Mouse (Mus musculus): ENCODE measurements around the gene Vmo1. TPM values are rescaled to one million over a fixed set of nuclear protein-coding genes. Genes with fewer than 3 reads are reported as not detected.

The Vmo1 gene
- total and polyA plus RNA-seq, 3 experiments: not detected

- TF ChIP-seq UBTF (IDR thresholded peaks at IDR 0.05; ENCODE audit: borderline replicate concordance, insufficient read depth, low read depth, low read length) (no peak), KAT2A (conservative IDR thresholded peaks at IDR 0.05; ENCODE audit: low read depth, low read length) (peak; percentile 98), TAL1 (IDR thresholded peaks at IDR 0.05; ENCODE audit: low read length) (no peak)
Observed at GRCm38 (mm10) chr11:70525184-70525678, 10.8 kb upstream of the Vmo1 start, which contains the start of gene Psmb6 (continued).

GRCm38 (mm10) chr11:70524782-70525181 is 10.4 kb upstream of the Vmo1 start:
- H3K9ac ChIP-seq (ENCODE audit: control insufficient read depth, low read depth, low read length, poor library complexity, severe bottlenecking): peak overlapping the region; percentile 62
- H3K27me3 ChIP-seq (ENCODE audit: control insufficient read depth in 1 of 2, insufficient read depth in 2 of 2, low read length in 2 of 2): no peaks in the 10 kb centered on the region
- no peaks in the 10 kb centered on the region for H3K9me3 ChIP-seq (replicated peaks; ENCODE audit: insufficient read depth, low read length)
- H3K4me1 ChIP-seq (ENCODE audit: control insufficient read depth in 1 of 2, insufficient read depth in 2 of 2, low read length in 2 of 2): peaks cover 0 to 7% of the 10 kb centered on the region in 2 experiments; a peak in 1 of 4 replicates
- H3K36me3 ChIP-seq (ENCODE audit: control insufficient read depth in 1 of 2, insufficient read depth in 2 of 2, low read length in 2 of 2): peaks cover 3 to 5% of the 10 kb centered on the region in 2 experiments; a peak in 3 of 4 replicates
- DNase-seq (ENCODE audit: low read depth, low spot score): no peak
- peak overlapping the region; percentile 45 to 53 for H3K4me3 ChIP-seq (ENCODE audit: control insufficient read depth in 1 of 2, insufficient read depth in 1 of 2, low read depth in 2 of 2, low read length in 2 of 2)
- H3K27ac ChIP-seq (ENCODE audit: control insufficient read depth, low read depth, low read length): peak overlapping the region; percentile 36; the same call in 1 of the 2 replicates
- H3K79me2 ChIP-seq (ENCODE audit: control insufficient read depth, insufficient read depth, low read length, poor library complexity): peaks cover 13% of the 10 kb centered on the region
- TF ChIP-seq BHLHE40 (IDR thresholded peaks at IDR 0.05; ENCODE audit: borderline replicate concordance, low read depth, low read length): no peak
- no peak for TF ChIP-seq GABPA (IDR thresholded peaks at IDR 0.05; ENCODE audit: low read depth, low read length)
- no peak for TF ChIP-seq MAZ (IDR thresholded peaks at IDR 0.05; ENCODE audit: low read depth, low read length)
- no peak for TF ChIP-seq KAT2A (conservative IDR thresholded peaks at IDR 0.05; ENCODE audit: low read depth, low read length)
- TF ChIP-seq GATA1 (IDR thresholded peaks at IDR 0.05; ENCODE audit: low read depth, low read length): no peak
- TF ChIP-seq TCF12 (IDR thresholded peaks at IDR 0.05; ENCODE audit: low read depth, low read length): no peak
- TF ChIP-seq ELF1 (IDR thresholded peaks at IDR 0.05; ENCODE audit: low read depth, low read length): no peak
- no peak for TF ChIP-seq RCOR1 (IDR thresholded peaks at IDR 0.05; ENCODE audit: low read depth, low read length)
- no peak for TF ChIP-seq ZMIZ1 (IDR thresholded peaks at IDR 0.05; ENCODE audit: low read depth, low read length)
- TF ChIP-seq JUND (IDR thresholded peaks at IDR 0.05; ENCODE audit: low read depth, low read length): no peak
- TF ChIP-seq ZC3H11A (IDR thresholded peaks at IDR 0.05; ENCODE audit: low read depth, low read length): no peak
- no peak for TF ChIP-seq USF2 (IDR thresholded peaks at IDR 0.05; ENCODE audit: borderline replicate concordance in 1 of 2, insufficient read depth in 1 of 2, low read depth in 1 of 2, low read length in 2 of 2)
- TF ChIP-seq TAL1 (IDR thresholded peaks at IDR 0.05; ENCODE audit: low read length): no peak
- no peak for TF ChIP-seq MYB (IDR thresholded peaks at IDR 0.05; ENCODE audit: low read depth, low read length)
- TF ChIP-seq MXI1 (IDR thresholded peaks at IDR 0.05; ENCODE audit: low read depth, low read length): no peak
- TF ChIP-seq UBTF (IDR thresholded peaks at IDR 0.05; ENCODE audit: borderline replicate concordance, insufficient read depth, low read depth, low read length): no peak
- no peak for TF ChIP-seq E2F4 (IDR thresholded peaks at IDR 0.05; ENCODE audit: borderline replicate concordance, low read depth, low read length)
- no peak for TF ChIP-seq MAX (IDR thresholded peaks at IDR 0.05; ENCODE audit: low read length)

All from MEL (cell line).